Mouse (Mus musculus) G1E-ER4 (cell line): ENCODE results near the gene Ncbp3. TPM values are rescaled to one million over a fixed set of nuclear protein-coding genes. Genes with fewer than 3 reads are reported as not detected.

Experiments
- GATA1 ChIP-seq: IDR thresholded peaks from one replicate; pipeline ENCODE4 v1.8.0; 2012; ENCODE audit warnings: low read length, inconsistent platforms
- polyA plus RNA-seq: library from polyadenylated mRNA; stranded (reverse); fragments of >175 nt; gene quantifications from 2 replicates; pipeline ENCODE4 v1.2.3, GENCODE M21; 2012

The Ncbp3 gene
- polyA plus RNA-seq, 1 experiment, result 12.0 TPM

DNA sequence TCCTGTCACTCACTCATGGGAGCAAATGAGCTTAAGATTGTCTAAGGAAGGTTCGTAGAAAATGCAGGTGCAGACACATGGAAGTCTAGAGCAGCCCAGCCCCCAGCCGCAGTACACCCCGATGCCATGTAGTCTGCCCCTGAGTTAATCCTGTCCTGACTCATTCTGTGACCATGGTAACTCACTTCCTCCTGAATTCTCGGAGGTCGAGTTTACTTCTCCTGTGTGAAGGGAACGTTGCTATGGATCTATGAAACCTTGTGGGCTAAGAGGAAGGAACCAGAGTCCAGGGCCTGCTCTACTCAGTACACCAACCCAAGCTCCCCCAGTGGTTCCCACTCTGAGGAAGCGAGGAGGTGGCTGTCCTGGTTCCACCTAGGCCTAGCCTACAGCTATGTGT, 45.3 kb downstream of the Ncbp3 start:
- no peak for TF ChIP-seq GATA1

- no peak for TF ChIP-seq GATA1
Measured at GRCm38 (mm10) chr11:73094231-73094995, 46.8 kb downstream of the Ncbp3 start.

- no peak for TF ChIP-seq GATA1
Measured at GRCm38 (mm10) chr11:73098860-73099259, 51.3 kb downstream of the Ncbp3 start.

GRCm38 (mm10) chr11:73099976-73100750, 52.6 kb downstream of the Ncbp3 start:
- no peak for TF ChIP-seq GATA1

GRCm38 (mm10) chr11:73101308-73101707, 53.7 kb downstream of the Ncbp3 start:
- TF ChIP-seq GATA1, result no peak

DNA sequence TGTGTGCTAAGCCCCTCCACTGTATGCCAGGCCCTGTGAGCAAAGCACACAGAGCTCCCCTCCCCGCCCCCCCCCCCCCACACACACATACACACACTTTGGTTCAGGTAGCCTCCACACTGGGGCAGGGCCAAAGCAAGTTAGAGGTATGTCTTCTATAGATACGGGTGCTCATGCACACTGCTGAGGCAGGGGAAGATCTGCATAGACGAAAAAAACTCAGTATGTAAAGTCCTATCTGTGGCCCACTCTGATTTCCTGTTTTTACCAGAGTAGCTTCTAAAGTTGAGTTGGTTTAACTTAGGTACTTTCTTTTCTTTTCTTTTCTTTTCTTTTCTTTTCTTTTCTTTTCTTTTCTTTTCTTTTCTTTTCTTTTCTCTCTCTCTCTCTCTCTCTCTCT, 57.7 kb downstream of the Ncbp3 start:
- no peak for TF ChIP-seq GATA1

GRCm38 (mm10) chr11:73108195-73108897, 60.8 kb downstream of the Ncbp3 start:
- TF ChIP-seq GATA1, result no peak

- TF ChIP-seq GATA1, result peak; percentile 86
Measured at GRCm38 (mm10) chr11:73108898-73109625, 61.5 kb downstream of the Ncbp3 start.

DNA sequence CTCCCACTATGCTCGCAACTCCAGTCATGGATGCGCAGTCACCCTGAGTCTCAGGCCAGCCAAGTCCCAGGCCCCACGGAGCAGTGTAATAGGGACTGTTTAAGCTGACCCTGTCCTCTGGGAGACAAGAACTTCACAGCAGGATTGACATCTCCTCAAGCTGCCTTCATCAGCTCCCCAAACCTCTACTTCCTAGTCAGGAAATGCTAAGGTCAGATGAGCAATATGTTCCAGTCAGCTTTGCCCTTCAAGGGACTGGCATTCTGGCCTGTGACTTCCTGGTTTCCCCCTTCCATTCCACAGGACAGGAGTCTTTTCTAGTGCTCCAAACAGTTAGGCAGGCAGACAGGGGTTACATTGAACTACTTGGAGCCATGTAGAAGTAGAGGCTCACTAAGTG, 62.4 kb downstream of the Ncbp3 start:
- no peak for TF ChIP-seq GATA1

GRCm38 (mm10) chr11:73111414-73111813, 63.8 kb downstream of the Ncbp3 start:
- no peak for TF ChIP-seq GATA1

DNA sequence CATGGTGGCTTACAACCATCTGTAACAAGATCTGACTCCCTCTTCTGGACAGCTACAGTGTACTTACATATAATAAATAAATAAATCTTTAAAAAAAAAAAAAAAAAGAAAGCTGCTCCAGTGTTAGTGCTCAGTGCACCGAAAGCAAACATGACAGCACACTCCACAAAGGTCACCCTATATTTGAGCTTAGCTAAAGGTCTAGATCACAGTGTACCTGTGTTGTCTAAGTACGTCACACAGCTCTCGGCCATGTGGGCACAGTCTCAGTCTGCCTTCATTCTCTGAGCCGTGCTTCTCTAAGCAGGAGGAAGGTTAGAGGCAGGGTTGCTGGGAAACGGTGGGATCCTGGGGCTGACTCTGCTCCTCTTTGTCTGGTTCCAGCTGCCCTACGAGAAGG, 78.9 kb downstream of the Ncbp3 start:
- TF ChIP-seq GATA1, result no peak

GRCm38 (mm10) chr11:73131020-73131419, 83.4 kb downstream of the Ncbp3 start:
- TF ChIP-seq GATA1, result no peak

- TF ChIP-seq GATA1, result no peak
Measured at GRCm38 (mm10) chr11:73132999-73133398, 85.4 kb downstream of the Ncbp3 start.

GRCm38 (mm10) chr11:73134222-73134621, 86.6 kb downstream of the Ncbp3 start:
- no peak for TF ChIP-seq GATA1

DNA sequence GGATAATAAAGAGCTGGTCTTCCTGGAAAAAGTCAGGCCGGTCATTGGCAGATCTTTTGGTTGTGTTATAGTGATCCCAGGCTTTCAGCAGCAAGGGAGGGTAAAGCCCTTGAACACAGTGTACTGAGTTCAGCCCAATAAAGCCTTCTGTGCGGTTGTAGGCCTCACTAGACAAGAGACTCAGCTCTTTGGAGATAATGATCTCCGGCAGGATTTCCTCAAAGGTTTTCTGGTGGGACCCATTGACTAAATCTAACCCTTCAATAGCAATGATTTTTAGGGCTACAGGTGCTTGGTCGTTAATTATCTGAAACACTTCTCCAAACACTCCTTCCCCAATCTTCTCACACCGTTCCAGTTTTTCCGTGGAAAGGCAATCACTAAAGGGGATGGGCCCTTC, 89.0 kb downstream of the Ncbp3 start:
- TF ChIP-seq GATA1, result no peak

DNA sequence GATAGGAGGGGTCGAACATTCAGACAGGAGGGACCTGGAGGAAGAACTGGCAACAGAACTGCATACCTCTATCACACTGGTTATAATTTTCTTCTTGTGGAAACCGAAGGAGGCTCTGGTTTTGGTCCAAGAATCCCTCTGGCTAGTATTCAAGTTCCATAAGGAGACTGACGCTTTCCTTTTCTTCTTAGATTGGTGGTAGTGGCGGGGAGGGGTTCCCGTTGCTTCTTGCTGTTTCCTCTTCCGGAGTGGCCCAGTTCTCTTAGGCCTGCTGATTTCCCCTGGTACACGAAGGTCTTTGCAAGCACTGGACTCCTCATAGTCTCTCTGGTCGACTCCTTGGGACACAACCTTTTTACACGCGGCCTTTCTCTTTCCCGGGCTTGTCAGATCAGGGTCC, 89.5 kb downstream of the Ncbp3 start:
- TF ChIP-seq GATA1, result no peak
